Mouse (Mus musculus) myocyte (in vitro differentiated cells): ENCODE measurements around the gene Synj2. TPM values are rescaled to one million over a fixed set of nuclear protein-coding genes. Genes with fewer than 3 reads are reported as not detected.
A peak's percentile ranks its signal among the peaks of the same experiment; 100 is the strongest.

Experiments
- H3K27me3 ChIP-seq: one replicate; pipeline ENCODE4 v1.6.1; 2011; ENCODE audit not compliant: control insufficient read depth, insufficient read depth, insufficient read length
- H3K36me3 ChIP-seq: one replicate; pipeline ENCODE4 v1.6.1; 2011; ENCODE audit not compliant: control insufficient read depth, insufficient read depth
- H3K4me2 ChIP-seq: one replicate; pipeline ENCODE4 v1.6.1; 2011; ENCODE audit warnings: low read depth, control low read depth
- H3K4me3 ChIP-seq: one replicate; pipeline ENCODE4 v1.5.1; 2011; ENCODE audit warnings: mild to moderate bottlenecking, control low read depth, moderate library complexity
- H3K79me2 ChIP-seq: one replicate; pipeline ENCODE4 v1.6.1; 2011; ENCODE audit not compliant: control insufficient read depth, insufficient read depth
- H3ac ChIP-seq: one replicate; pipeline ENCODE4 v1.6.1; 2011; ENCODE audit not compliant: control insufficient read depth, insufficient read length
- CEBPB ChIP-seq: IDR thresholded peaks from 2 replicates; pipeline ENCODE4 v1.6.1; 2011; ENCODE audit warnings: mild to moderate bottlenecking, moderate library complexity; ENCODE audit not compliant: poor library complexity, insufficient read depth, severe bottlenecking
- E2F4 ChIP-seq: IDR thresholded peaks from one replicate; pipeline ENCODE4 v1.6.1; 2011; ENCODE audit warnings: mild to moderate bottlenecking, control low read depth, moderate library complexity; ENCODE audit not compliant: insufficient read depth
- MAX ChIP-seq: IDR thresholded peaks from one replicate; pipeline ENCODE4 v1.6.1; 2011; ENCODE audit warnings: low read depth, mild to moderate bottlenecking, control low read depth
- MYOD1 ChIP-seq, 3 experiments: IDR thresholded peaks; one replicate each; pipeline ENCODE4 v1.6.1; 2011; ENCODE audit warnings: control low read depth in 2 of 3, low read depth in 2 of 3, mild to moderate bottlenecking in 2 of 3, moderate library complexity in 1 of 3; ENCODE audit not compliant: insufficient read length in 2 of 3, control insufficient read depth in 1 of 3
- MYOG ChIP-seq, 3 experiments: IDR thresholded peaks; one replicate each; pipeline ENCODE4 v1.6.1; 2011; ENCODE audit warnings: control low read depth in 2 of 3, low read depth in 2 of 3, mild to moderate bottlenecking in 2 of 3; ENCODE audit not compliant: insufficient read length in 2 of 3, control insufficient read depth in 1 of 3, insufficient read depth in 1 of 3
- POLR2A ChIP-seq: IDR thresholded peaks from one replicate; pipeline ENCODE4 v1.6.1; 2011; ENCODE audit warnings: low read depth, mild to moderate bottlenecking, control low read depth, moderate library complexity; ENCODE audit not compliant: insufficient read length
- POLR2AphosphoS2 ChIP-seq: IDR thresholded peaks from one replicate; pipeline ENCODE4 v1.6.1; 2011; ENCODE audit warnings: low read depth, control low read depth; ENCODE audit not compliant: insufficient read length
- REST ChIP-seq: IDR thresholded peaks from one replicate; pipeline ENCODE4 v1.6.1; 2011; ENCODE audit warnings: mild to moderate bottlenecking, control low read depth, moderate library complexity; ENCODE audit not compliant: insufficient read depth, insufficient read length
- SRF ChIP-seq: IDR thresholded peaks from one replicate; pipeline ENCODE4 v1.6.1; 2011; ENCODE audit warnings: low read depth; ENCODE audit not compliant: control insufficient read depth, insufficient read length
- TCF12 ChIP-seq: IDR thresholded peaks from one replicate; pipeline ENCODE4 v1.6.1; 2011; ENCODE audit warnings: mild to moderate bottlenecking, control low read depth; ENCODE audit not compliant: poor library complexity, insufficient read depth, severe bottlenecking
- TCF3 ChIP-seq: IDR thresholded peaks from one replicate; pipeline ENCODE4 v1.6.1; 2011; ENCODE audit warnings: low read depth, control low read depth; ENCODE audit not compliant: insufficient read length
- USF1 ChIP-seq: IDR thresholded peaks from one replicate; pipeline ENCODE4 v1.6.1; 2011; ENCODE audit warnings: low read depth, mild to moderate bottlenecking, control low read depth, moderate library complexity
- polyA plus RNA-seq: library from polyadenylated mRNA; unstranded; fragments of >200 nt; fragmentation: generic; extraction: Trizol; gene quantifications from one replicate; pipeline ENCODE4 v1.2.1, GENCODE M21; 2012; ENCODE audit warnings: missing spikeins

The Synj2 gene
- polyA plus RNA-seq, 1 experiment, result 32.1 TPM

DNA sequence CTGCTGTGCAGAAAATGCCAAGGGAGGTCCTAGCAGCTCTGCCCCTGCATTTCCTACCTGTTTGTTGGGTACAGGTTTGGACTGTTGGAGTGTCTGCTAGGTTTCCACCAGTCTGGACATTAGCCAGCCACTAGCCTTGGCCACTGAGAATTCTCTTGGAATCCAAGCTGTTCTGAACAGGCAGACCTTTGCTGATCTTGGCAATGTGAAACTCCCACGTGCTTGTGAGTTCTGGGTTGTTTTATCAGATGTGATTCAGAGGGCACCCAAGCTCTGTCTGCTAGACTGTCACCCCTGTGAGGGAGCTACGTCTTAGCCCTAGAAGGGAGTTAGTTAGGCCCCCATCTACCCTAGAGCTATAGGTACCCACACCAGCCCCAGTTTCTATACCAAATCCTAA is 3.6 kb upstream of the Synj2 start:
- no peaks in the 10 kb centered on the region for H3K36me3 ChIP-seq
- H3K4me2 ChIP-seq, result no peak overlapping the region
- H3K79me2 ChIP-seq, result peaks cover 8% of the 10 kb centered on the region
- H3K4me3 ChIP-seq, result no peak overlapping the region
- no peak overlapping the region for H3ac ChIP-seq
- TF ChIP-seq POLR2A, result no peak
- no peak for TF ChIP-seq MYOG (IDR thresholded peaks at IDR 0.05; ENCODE audit: control insufficient read depth in 1 of 3, insufficient read depth in 1 of 3, insufficient read length in 2 of 3, low read depth in 2 of 3)
- TF ChIP-seq SRF, result no peak
- no peak for TF ChIP-seq REST
- TF ChIP-seq MAX, result no peak
- no peak for TF ChIP-seq CEBPB
- TF ChIP-seq POLR2AphosphoS2, result no peak
- TF ChIP-seq E2F4, result no peak
- TF ChIP-seq MYOD1 (IDR thresholded peaks at IDR 0.05; ENCODE audit: control insufficient read depth in 1 of 3, insufficient read length in 2 of 3, low read depth in 2 of 3), result no peak
- TF ChIP-seq USF1, result no peak
- TF ChIP-seq TCF12, result no peak
- H3K27me3 ChIP-seq, result no peaks in the 10 kb centered on the region

- no peak for TF ChIP-seq POLR2AphosphoS2
- no peak for TF ChIP-seq USF1
- no peak for TF ChIP-seq TCF12
- Histone ChIP-seq H3K4me3 (no peak overlapping the region), H3K27me3 (no peaks in the 10 kb centered on the region), H3ac (no peak overlapping the region), H3K36me3 (no peaks in the 10 kb centered on the region), H3K79me2 (peaks cover 29% of the 10 kb centered on the region), H3K4me2 (no peak overlapping the region)
Observed at GRCm38 (mm10) chr17:5939871-5940270, 1.2 kb upstream of the Synj2 start.

GRCm38 (mm10) chr17:5940792-5941191 is 288 bp upstream of the Synj2 start:
- no peaks in the 10 kb centered on the region for H3K36me3 ChIP-seq
- peak overlapping the region; percentile 51 for H3K4me3 ChIP-seq
- peaks cover 39% of the 10 kb centered on the region for H3K79me2 ChIP-seq
- peak overlapping the region; percentile 55 for H3K4me2 ChIP-seq
- H3ac ChIP-seq, result peak overlapping the region; percentile 71
- H3K27me3 ChIP-seq, result no peaks in the 10 kb centered on the region
- TF ChIP-seq MYOG (IDR thresholded peaks at IDR 0.05; ENCODE audit: control insufficient read depth in 1 of 3, insufficient read depth in 1 of 3, insufficient read length in 2 of 3, low read depth in 2 of 3), result peak in 2 of 3 experiments; percentile 67 to 73
- TF ChIP-seq MYOD1 (IDR thresholded peaks at IDR 0.05; ENCODE audit: control insufficient read depth in 1 of 3, insufficient read length in 2 of 3, low read depth in 2 of 3), result peak in 2 of 3 experiments; percentile 59 to 81
- no peak for TF ChIP-seq CEBPB
- TF ChIP-seq E2F4, result no peak
- peak; percentile 1 for TF ChIP-seq TCF3
- no peak for TF ChIP-seq MAX
- no peak for TF ChIP-seq SRF
- TF ChIP-seq REST, result no peak
- no peak for TF ChIP-seq POLR2AphosphoS2
- TF ChIP-seq USF1, result no peak
- no peak for TF ChIP-seq TCF12
- peak; percentile 16 for TF ChIP-seq POLR2A

- peak overlapping the region; percentile 91 for H3K4me2 ChIP-seq
- H3ac ChIP-seq, result peak overlapping the region; percentile 71
- no peaks in the 10 kb centered on the region for H3K27me3 ChIP-seq
- H3K4me3 ChIP-seq, result peak overlapping the region; percentile 51
- TF ChIP-seq POLR2A (no peak), MYOD1 (IDR thresholded peaks at IDR 0.05; ENCODE audit: control insufficient read depth in 1 of 3, insufficient read length in 2 of 3, low read depth in 2 of 3) (no peak), REST (no peak)
- peaks cover 52% of the 10 kb centered on the region for H3K79me2 ChIP-seq
- no peaks in the 10 kb centered on the region for H3K36me3 ChIP-seq
Observed at GRCm38 (mm10) chr17:5942156-5942555, 1.1 kb downstream of the Synj2 start.

- H3K4me3 ChIP-seq, result peak overlapping the region; percentile 51
- H3K27me3 ChIP-seq, result no peaks in the 10 kb centered on the region
Observed at GRCm38 (mm10) chr17:5943053-5943452, 2.0 kb downstream of the Synj2 start.

More at GRCm38 (mm10) chr17:5943053-5943452, 2.0 kb downstream of the Synj2 start:
- Histone ChIP-seq H3K36me3 (no peaks in the 10 kb centered on the region), H3K4me2 (peak overlapping the region; percentile 91), H3ac (no peak overlapping the region), H3K79me2 (peaks cover 61% of the 10 kb centered on the region)
- TF ChIP-seq MYOD1 (IDR thresholded peaks at IDR 0.05; ENCODE audit: control insufficient read depth in 1 of 3, insufficient read length in 2 of 3, low read depth in 2 of 3), result peak; percentile 34 to 75 (median 65)
- no peak for TF ChIP-seq TCF12
- TF ChIP-seq REST, result no peak
- TF ChIP-seq MYOG (IDR thresholded peaks at IDR 0.05; ENCODE audit: control insufficient read depth in 1 of 3, insufficient read depth in 1 of 3, insufficient read length in 2 of 3, low read depth in 2 of 3), result peak in 2 of 3 experiments; percentile 11 to 31
- TF ChIP-seq MAX, result no peak
